Mouse (Mus musculus): ENCODE measurements around the gene Lemd2.

GRCm38 (mm10) chr17:27140262-27140661, 64.0 kb downstream of the Lemd2 start:
- TF ChIP-seq CTCF (conservative IDR thresholded peaks at IDR 0.05; ENCODE audit: insufficient read depth, insufficient read length, low read depth, low read length) = no peak
- no peak for TF ChIP-seq POLR2A (IDR thresholded peaks at IDR 0.05; ENCODE audit: low read depth, low read length)
